Mouse (Mus musculus) heart, adult 2 months (tissue): ENCODE results near the gene Brd1. TPM values are rescaled to one million over a fixed set of nuclear protein-coding genes. Genes with fewer than 3 reads are reported as not detected.
"Not testable (repeated sequence)": the region's sequence is repeated elsewhere in the genome, so short reads cannot be mapped to it uniquely, and the experiment has no call there.

Source experiments
- DNase-seq, 2 experiments: peaks; one replicate each; pipeline ENCODE4 v3.0.0; 2021
- H3K27ac ChIP-seq: fragments of 200-600 bp; 2 replicates; pipeline ENCODE4 v1.8.1; 2022
- H3K27me3 ChIP-seq: fragments of 200-500 bp; 2 replicates; pipeline ENCODE4 v1.6.1; 2012; ENCODE audit warnings: mild to moderate bottlenecking, low read length, inconsistent platforms, mixed read lengths; ENCODE audit not compliant: control insufficient read depth, insufficient read depth
- H3K36me3 ChIP-seq: fragments of 200-500 bp; 2 replicates; pipeline ENCODE4 v1.6.1; 2012; ENCODE audit warnings: low read length, inconsistent platforms; ENCODE audit not compliant: control insufficient read depth, insufficient read depth
- H3K4me1 ChIP-seq: fragments of 200-500 bp; 2 replicates; pipeline ENCODE4 v1.6.1; 2011; ENCODE audit warnings: low read length; ENCODE audit not compliant: control insufficient read depth, insufficient read depth
- H3K4me3 ChIP-seq: fragments of 200-600 bp; 2 replicates; pipeline ENCODE4 v1.8.1; 2022
- H3K79me2 ChIP-seq: fragments of 200-500 bp; replicated peaks from 2 replicates; pipeline ENCODE4 v1.6.1; 2012; ENCODE audit warnings: mild to moderate bottlenecking, inconsistent platforms, low read length, moderate library complexity, mixed read lengths; ENCODE audit not compliant: control insufficient read depth, insufficient read depth
- H3K9ac ChIP-seq: fragments of 200-500 bp; 2 replicates; pipeline ENCODE4 v1.6.1; 2012; ENCODE audit warnings: low read depth, mild to moderate bottlenecking, control low read depth, inconsistent platforms, low read length, mixed read lengths
- CTCF ChIP-seq: fragments of 200-600 bp; IDR thresholded peaks from 2 replicates; pipeline ENCODE4 v1.8.1; 2022; ENCODE audit warnings: antibody characterized with exemption, mild to moderate bottlenecking, moderate library complexity
- EP300 ChIP-seq: fragments of 200-500 bp; IDR thresholded peaks from 2 replicates; pipeline ENCODE4 v1.6.1; 2011; ENCODE audit warnings: low read depth, low read length, control low read depth; ENCODE audit not compliant: insufficient read depth
- POLR2A ChIP-seq: fragments of 200-500 bp; IDR thresholded peaks from 2 replicates; pipeline ENCODE4 v1.6.1; 2011; ENCODE audit warnings: mild to moderate bottlenecking, low read depth, low read length, control low read depth; ENCODE audit not compliant: insufficient read depth
- WGBS: fragments of 180-500 bp; shearing (Covaris S2); methylation state at CpG from one replicate; pipeline ENCODE4 v1.1.7; 2018; 5-methylcytosine and 5-hydroxymethylcytosine counted together
- intact Hi-C: fragments of 180-260 bp; cut with DNase I; formaldehyde crosslinking; loops from one replicate; pipeline ENCODE4 v1.15.1; 2025
- polyA plus RNA-seq: library from polyadenylated mRNA; depleted of rRNA; stranded (reverse); fragments of >200 nt; gene quantifications from 2 replicates; pipeline ENCODE4 v1.2.3, GENCODE M21; 2012
- total RNA-seq, 2 experiments: library from RNA; stranded (reverse); gene quantifications; 2 replicates each; pipeline ENCODE4 v1.2.3; 2021

Gene Brd1
- total and polyA plus RNA-seq, 3 experiments: 7.7 to 31.0 (median 28.7) TPM

DNA sequence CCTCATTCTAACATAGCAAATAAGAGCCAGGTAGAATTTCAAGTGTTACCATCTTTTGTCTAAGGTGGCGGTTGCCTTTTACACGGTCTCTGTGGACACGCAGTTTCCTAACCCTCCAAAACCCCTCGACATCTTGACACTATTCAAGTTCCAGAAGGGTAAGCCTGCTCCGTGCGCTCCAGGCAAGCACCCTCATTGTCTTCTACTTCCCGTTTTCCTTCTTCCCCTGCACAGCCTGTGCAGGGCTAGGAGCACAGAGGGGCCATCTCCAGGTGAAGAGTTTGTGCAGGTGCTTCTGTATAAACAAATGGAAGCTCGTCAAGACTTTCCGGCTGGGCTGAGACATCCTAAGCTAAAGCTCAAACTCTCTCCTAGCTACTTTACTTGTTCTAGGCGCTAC is 16.0 kb upstream of the Brd1 start:
- DNase-seq: no peak
- no peaks in the 10 kb centered on the region for H3K27me3 ChIP-seq
- peaks cover 3% of the 10 kb centered on the region for H3K4me1 ChIP-seq
- 80% methylated on average over 10 of the region's 10 CpGs for WGBS
- no peak overlapping the region for H3K4me3 ChIP-seq
- no peaks in the 10 kb centered on the region for H3K79me2 ChIP-seq
- H3K36me3 ChIP-seq: no peaks in the 10 kb centered on the region
- H3K9ac ChIP-seq: no peak overlapping the region
- intact Hi-C loops: loop anchor here (2.0 to 5.0 kb wide), 2 partner anchors 15 to 67 kb away; partner anchors contain the start of genes Alg12, Brd1 and Creld2
- TF ChIP-seq POLR2A (no peak), CTCF (no peak), EP300 (no peak)
- H3K27ac ChIP-seq: no peak overlapping the region

DNA sequence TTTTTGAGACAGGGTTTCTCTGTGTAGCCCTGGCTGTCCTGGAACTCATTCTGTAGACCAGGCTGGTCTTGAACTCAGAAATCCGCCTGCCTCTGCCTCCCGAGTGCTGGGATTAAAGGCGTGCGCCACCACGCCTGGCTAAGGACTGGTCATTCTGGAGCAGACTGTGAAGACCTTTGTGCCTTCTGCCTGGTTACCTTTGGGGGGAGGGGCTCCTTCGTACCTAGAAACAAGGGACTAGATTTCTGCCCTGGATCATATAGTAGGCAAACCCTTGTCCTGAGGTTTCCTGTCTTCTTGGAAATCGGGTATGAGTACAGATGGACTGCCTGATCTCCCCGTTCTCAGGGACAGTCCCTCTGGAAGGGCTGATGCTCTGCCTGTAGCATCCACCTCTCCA is 15.6 kb upstream of the Brd1 start:
- 87% methylated on average over 8 of the region's 8 CpGs for WGBS
- intact Hi-C loops: loop anchor here (2.0 to 5.0 kb wide), 2 partner anchors 15 to 68 kb away; partner anchors contain the start of genes Alg12, Brd1 and Creld2

DNA sequence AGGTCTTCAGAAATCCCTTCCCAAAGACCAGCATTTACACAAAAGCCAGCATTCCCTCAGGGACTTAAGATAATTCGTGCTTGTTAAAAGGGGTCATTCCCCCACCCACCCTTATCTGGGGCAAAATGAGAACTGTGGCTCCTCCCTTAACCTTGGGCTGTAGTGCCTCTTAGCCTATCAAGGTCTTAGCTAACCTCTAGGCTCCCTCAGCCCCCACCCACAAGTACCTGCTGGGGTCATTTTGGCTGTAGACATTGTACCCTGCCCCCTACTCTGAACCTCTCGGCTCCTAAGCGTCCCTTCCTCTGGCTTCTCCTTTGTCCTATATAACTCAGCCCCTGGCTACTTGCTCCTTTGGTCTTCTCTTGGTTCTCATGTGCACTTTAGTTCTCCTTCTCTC is 11.9 kb upstream of the Brd1 start:
- no peak overlapping the region for H3K9ac ChIP-seq
- no peak overlapping the region for H3K4me3 ChIP-seq
- peaks cover 3% of the 10 kb centered on the region for H3K4me1 ChIP-seq
- H3K79me2 ChIP-seq: no peaks in the 10 kb centered on the region
- intact Hi-C loops: no loop called here
- WGBS: 47% methylated on average over 3 of the region's 3 CpGs
- no peaks in the 10 kb centered on the region for H3K27me3 ChIP-seq
- no peaks in the 10 kb centered on the region for H3K36me3 ChIP-seq
- DNase-seq: no peak
- no peak overlapping the region for H3K27ac ChIP-seq
- TF ChIP-seq POLR2A (no peak), CTCF (no peak), EP300 (no peak)

More for the DNA sequence above, 15.6 kb upstream of the Brd1 start:
- H3K27ac ChIP-seq, H3K4me3 ChIP-seq, H3K27me3 ChIP-seq, H3K36me3 ChIP-seq, H3K4me1 ChIP-seq, H3K9ac ChIP-seq, H3K79me2 ChIP-seq, DNase-seq: not testable (repeated sequence)

DNA sequence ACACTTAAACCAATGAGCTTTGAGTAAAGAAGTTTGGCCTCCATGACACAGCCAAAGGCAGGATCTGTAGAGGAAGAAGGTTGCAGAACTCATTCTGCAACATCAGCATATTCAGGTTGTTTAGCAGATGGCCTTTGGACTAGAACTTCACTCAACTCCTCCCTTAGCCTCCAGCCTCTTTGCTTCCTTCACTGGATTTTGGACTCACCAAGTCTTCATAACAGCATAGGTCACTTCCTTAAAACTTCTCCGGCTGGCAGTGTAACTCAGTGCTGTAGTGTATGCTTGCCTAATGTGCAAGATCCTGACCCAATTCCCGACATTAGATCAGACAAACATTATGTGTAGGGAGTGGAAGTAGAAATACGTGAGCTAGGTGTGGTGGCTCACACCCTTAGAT is 11.3 kb upstream of the Brd1 start:
- 65% methylated on average over 3 of the region's 3 CpGs for WGBS
- intact Hi-C loops: no loop called here
- Histone ChIP-seq H3K4me1 (no peaks in the 10 kb centered on the region), H3K27ac (no peak overlapping the region), H3K36me3 (no peaks in the 10 kb centered on the region), H3K27me3 (no peaks in the 10 kb centered on the region), H3K9ac (no peak overlapping the region), H3K4me3 (no peak overlapping the region), H3K79me2 (no peaks in the 10 kb centered on the region)
- DNase-seq: no peak
- no peak for TF ChIP-seq CTCF
- no peak for TF ChIP-seq EP300
- TF ChIP-seq POLR2A: no peak

DNA sequence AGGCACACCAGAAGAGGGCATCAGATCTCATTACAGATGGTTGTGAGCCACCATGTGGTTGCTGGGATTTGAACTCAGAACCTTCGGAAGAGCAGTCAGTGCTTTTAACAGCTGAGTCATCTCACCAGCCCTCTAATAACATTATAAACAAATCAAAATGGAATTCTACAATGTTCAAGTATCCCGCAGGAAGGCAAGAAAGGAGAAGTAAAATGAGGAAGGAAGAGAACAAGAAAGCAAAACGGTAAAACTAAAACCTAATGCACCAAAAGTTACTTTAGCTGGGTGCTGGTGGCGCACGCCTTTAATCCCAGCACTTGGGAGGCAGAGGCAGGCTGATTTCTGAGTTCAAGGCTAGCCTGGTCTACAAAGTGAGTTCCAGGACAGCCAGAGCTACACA is 9.3 kb upstream of the Brd1 start:
- H3K4me3 ChIP-seq, intact Hi-C loops, H3K36me3 ChIP-seq, H3K79me2 ChIP-seq, H3K9ac ChIP-seq, H3K27me3 ChIP-seq, H3K27ac ChIP-seq, H3K4me1 ChIP-seq, DNase-seq: not testable (repeated sequence)
- 86% methylated on average over 5 of the region's 5 CpGs for WGBS

DNA sequence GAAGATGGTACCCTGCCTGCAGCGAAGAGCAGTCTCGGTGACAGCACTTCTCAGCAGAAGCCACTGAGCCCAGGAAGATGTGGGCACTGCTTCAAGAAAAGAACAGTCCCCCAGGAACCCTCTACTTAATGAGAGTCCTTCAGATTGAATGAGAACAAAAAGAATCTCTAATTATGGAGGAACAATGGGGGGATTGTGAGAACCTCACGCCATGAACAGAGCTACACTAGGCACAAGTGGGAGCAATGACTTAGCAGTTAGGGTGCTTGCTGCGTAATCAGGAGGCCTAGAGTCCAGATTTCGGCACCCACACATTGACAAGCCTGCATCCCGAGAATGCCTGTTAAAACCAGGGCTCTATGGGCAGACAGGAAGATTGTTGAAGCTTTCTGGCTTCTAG is 7.3 kb upstream of the Brd1 start:
- Histone ChIP-seq H3K27me3 (no peaks in the 10 kb centered on the region), H3K4me3 (no peak overlapping the region), H3K36me3 (no peaks in the 10 kb centered on the region), H3K4me1 (no peaks in the 10 kb centered on the region), H3K9ac (no peak overlapping the region), H3K79me2 (no peaks in the 10 kb centered on the region), H3K27ac (no peak overlapping the region)
- intact Hi-C loops: no loop called here
- WGBS: 76% methylated on average over 6 of the region's 6 CpGs
- TF ChIP-seq EP300: no peak
- no peak for TF ChIP-seq POLR2A
- no peak for TF ChIP-seq CTCF
- DNase-seq: no peak

DNA sequence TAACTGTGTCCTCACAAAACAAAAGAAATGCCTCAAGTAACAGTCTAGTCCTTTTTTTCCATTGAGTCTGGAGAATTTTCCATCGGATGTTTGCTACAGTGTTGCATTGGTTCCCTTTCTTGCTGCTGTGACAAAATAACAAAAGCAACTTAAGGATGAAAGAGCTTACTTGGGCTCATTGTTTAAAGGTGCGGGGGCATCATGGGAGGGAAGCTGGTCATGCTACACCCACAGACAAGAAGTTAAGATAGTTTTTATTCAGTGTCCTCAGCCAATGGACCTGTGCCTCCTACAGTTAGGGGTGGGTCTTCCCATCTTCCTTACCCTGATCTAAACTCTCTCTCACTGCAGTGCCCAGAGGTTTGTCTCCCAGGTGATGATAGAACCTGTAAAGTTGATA is 4.4 kb upstream of the Brd1 start:
- DNase-seq: no peak
- Histone ChIP-seq H3K27me3 (no peaks in the 10 kb centered on the region), H3K36me3 (no peaks in the 10 kb centered on the region), H3K9ac (no peak overlapping the region), H3K4me3 (no peak overlapping the region), H3K27ac (no peak overlapping the region), H3K4me1 (peaks cover 2% of the 10 kb centered on the region), H3K79me2 (no peaks in the 10 kb centered on the region)
- 59% methylated on average over 2 of the region's 2 CpGs for WGBS
- no peak for TF ChIP-seq EP300
- no peak for TF ChIP-seq CTCF
- TF ChIP-seq POLR2A: no peak
- intact Hi-C loops: no loop called here
